Mouse (Mus musculus) central nervous system, embryonic 11.5 days (tissue): ENCODE measurements around the gene Col27a1. TPM values are rescaled to one million over a fixed set of nuclear protein-coding genes. Genes with fewer than 3 reads are reported as not detected.

ENCODE experiments used
- polyA plus RNA-seq: library from polyadenylated mRNA; depleted of rRNA; stranded (reverse); fragments of >200 nt; gene quantifications from 2 replicates; pipeline ENCODE4 v1.2.3, GENCODE M21; 2012; rRNA removed

Gene Col27a1
- 16.2 and 22.2 TPM in 2 replicates for polyA plus RNA-seq

DNA sequence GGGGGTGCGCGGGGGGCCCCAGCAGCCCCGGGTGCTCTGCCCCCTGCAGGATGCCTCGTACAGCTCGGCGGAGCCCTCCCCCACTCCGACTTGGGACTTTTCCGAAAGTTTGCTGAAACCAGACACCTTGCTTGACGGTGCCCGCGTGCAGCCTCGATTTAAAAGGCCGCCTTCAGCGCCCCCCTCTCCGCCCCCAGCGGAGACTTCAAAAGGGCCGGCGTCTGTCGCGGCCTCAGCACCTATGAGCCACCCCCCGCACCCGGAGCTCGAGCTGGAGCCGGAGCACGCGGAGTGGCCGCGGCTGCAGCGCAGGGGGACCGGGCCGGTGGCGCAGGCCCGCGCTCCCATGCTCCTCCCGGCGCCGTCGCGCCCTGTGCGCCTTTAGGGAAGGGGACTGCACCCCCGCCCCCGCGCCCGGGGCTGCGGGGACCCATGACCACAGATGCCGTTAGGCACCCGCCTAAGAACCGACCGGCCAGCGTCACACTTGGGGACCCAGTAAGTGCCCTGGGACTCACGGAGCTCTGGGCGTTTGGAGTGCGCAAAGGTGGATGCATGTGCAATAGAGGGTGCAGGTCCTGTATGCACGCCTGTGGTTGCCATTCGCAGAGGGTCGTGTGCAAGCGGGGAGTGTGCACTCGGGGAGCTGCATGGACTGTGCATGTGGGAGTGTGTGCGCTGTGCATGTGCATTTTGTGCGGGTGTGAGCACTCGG is at the start of gene Col27a1:
Gene Col27a1, plus strand, starts transcription at position 98 of the 715 bp plus-strand sequence.

GRCm38 (mm10) chr4:63171969-63172685 is 41.7 kb upstream of the Col27a1 start, which contains the start of gene Kif12:
Kif12 (minus strand) TSS chr4:63172131.

DNA sequence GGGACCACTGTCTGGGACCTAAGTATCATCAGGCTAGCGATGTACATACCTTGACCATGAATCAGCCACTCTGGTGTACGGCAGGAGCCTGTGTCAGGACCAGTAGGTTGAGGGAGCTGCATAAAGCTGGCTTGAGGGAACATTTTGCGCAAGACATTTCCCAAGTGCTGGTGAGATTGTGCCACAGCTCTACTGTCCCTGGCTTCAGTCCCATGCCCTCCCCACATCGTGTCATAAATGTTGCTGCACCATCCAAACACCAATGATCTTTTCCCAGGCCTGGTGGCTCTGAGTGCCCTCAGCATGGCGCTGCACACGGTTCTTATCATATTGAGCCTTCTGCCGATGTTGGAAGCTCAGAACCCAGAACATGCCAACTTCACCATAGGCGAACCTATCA is 130.5 kb downstream of the Col27a1 start, which contains the start of gene Orm1:
Gene Orm1, plus strand, starts transcription at position 266 of the 400 bp plus-strand sequence.

DNA sequence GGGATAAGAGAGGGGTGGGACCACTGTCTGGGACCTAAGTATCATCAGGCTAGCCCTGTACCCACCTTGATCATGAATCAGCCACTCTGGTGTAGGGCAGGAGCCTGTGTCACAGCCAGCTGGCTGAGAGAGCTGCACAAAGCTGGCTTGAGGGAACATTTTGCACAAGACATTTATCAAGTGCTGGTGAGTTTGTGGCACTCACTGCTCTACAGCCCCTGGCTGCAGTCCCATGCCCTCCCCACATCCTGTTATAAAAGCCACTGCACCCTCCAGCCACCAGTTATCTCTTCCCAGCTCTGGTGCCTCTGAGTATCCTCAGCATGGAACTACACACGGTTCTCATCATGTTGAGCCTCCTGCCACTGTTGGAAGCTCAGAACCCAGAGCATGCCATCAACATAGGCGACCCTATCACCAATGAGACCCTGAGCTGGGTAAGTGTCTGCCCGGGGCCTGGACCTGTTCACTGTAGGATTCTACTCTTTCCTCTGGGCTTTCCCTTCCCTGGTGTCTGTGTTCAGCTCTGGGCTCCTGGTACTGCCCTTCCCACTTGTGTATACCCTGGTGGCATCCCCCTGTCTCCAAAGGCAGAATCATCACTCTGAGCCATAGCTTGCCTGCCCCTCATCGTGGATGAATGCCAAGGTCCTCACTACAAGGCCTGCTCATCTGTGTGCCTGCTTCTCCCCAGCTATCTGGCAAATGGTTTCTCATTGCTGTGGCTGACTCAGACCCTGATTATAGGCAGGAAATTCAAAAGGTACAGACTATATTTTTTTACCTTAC is 142.3 kb downstream of the Col27a1 start, which contains the start of gene Orm3:
Gene Orm3, plus strand, starts transcription at position 286 of the 789 bp plus-strand sequence.

GRCm38 (mm10) chr4:63362150-63362549 is 148.3 kb downstream of the Col27a1 start, which contains the start of gene Orm2:
Orm2 (plus strand) TSS chr4:63362449.

Other genes with a start within 250 kb of the Col27a1 start
- 29.9 and 35.0 TPM in 2 replicates for gene Zfp618, start 248.4 kb upstream of the Col27a1 start, polyA plus RNA-seq
- 18.4 and 34.1 TPM in 2 replicates for gene Ambp, start 59.2 kb upstream of the Col27a1 start, polyA plus RNA-seq
- 0.97 and 1.1 TPM in 2 replicates for gene Kif12, start 41.9 kb upstream of the Col27a1 start, polyA plus RNA-seq
- not detected in 2 replicates for gene Orm1, start 130.6 kb downstream of the Col27a1 start, polyA plus RNA-seq
- gene Orm3, start 142.2 kb downstream of the Col27a1 start, polyA plus RNA-seq: not detected in 2 replicates
- gene Orm2, start 148.4 kb downstream of the Col27a1 start, polyA plus RNA-seq: not detected in 2 replicates
- gene Akna, start 189.3 kb downstream of the Col27a1 start, polyA plus RNA-seq: 8.6 and 8.8 TPM in 2 replicates